Mouse (Mus musculus) c-Kit-positive CD71-positive TER-119-positive erythroid progenitor cells, embryonic 14.5 days (primary cell): ENCODE results near the gene Mpzl2.

Experiments used
- DNase-seq: peaks from one replicate; pipeline ENCODE4 v3.0.0-alpha.2; 2013; ENCODE audit warnings: low spot score

Mpzl2 gene

GRCm38 (mm10) chr9:45085741-45086690, 46.4 kb downstream of the Mpzl2 start:
- DNase-seq, result no peak

GRCm38 (mm10) chr9:45088040-45088439, 48.4 kb downstream of the Mpzl2 start:
- DNase-seq, result no peak

- no peak for DNase-seq
Observed at GRCm38 (mm10) chr9:45090811-45091210, 51.2 kb downstream of the Mpzl2 start.

- no peak for DNase-seq
Observed at GRCm38 (mm10) chr9:45092641-45093040, 53.0 kb downstream of the Mpzl2 start.

- DNase-seq, result no peak
Observed at GRCm38 (mm10) chr9:45095149-45095937, 55.7 kb downstream of the Mpzl2 start.

DNA sequence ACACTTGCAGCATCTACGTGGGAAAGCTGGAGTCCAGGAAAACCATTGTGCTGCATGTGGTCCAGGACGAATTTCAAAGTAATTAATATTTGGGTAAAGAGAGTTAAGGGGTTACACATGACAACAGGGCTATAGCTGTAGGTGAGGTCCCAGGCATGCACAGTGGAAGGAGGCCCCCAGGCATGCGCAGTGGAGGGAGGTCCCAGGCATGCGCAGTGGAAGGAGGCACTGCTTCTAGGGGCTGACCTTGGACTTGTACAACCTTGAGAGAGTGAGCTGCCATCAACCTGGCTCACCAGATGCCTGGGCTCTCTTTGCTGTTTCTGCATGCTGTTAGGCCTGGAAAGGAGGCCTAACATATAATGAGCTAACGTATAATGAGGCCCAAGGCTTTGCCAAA, 58.3 kb downstream of the Mpzl2 start:
- DNase-seq, result no peak

DNA sequence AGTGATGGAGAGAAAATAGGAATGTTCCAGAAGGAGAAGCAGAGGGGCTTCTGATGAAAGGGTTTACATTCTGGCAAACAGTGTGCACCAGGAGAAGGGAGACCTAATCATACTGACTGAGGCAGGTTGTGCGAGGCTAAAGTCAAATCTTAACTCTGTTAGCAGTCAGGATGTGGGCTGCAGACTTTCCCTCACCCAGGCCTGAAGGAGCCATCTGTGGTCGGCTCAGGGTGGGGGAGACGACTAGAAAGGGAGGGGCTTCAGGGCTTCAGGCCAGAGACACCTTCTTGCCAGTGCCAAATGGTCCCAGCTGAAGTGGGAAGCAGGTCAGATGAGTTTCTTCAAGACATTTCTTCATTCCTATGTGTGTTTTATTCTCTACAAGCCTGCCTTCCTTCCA, 58.8 kb downstream of the Mpzl2 start:
- DNase-seq, result no peak

- no peak for DNase-seq
Observed at GRCm38 (mm10) chr9:45102528-45102927, 62.9 kb downstream of the Mpzl2 start.

DNA sequence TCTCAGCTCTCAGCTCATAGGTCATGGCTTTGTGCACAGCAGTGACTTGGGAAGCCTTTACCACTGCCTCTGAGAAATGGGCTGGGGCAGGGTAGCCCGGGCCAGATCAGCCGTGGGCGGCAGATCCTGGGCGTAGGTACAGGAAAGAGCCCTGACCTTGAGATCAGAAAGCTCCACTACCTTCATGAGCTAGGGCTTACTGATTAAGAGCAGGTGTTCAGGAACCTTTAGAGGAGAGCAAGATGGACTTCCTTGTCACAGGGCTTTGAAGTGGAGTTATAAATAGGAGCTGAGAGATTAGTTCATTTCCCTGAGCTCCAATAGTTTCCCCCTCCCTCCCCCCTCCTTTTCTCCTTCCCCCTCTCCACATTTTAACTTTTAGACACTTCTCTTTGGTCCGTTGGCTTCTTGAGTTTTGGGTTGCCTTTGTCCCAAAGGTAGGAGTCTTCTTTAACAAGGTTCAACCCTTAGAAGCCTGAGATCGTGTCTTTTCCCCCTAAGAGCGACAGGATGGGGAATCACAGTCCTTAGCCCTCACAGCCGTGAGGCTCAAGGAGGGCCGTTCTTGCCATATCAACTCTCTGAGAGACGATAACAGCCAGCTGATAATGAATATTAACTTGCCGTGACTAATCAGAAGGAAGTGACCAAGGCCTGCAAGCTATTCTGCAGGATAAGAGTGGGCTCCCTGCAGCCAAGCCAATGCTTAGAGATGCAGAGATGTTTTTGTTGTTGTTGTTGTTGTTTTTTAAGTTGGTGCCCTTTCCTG, 63.8 kb downstream of the Mpzl2 start:
- DNase-seq, result no peak
